Mouse (Mus musculus) lung, adult 2 months (tissue): ENCODE data around the gene Sfxn5. TPM values are rescaled to one million over a fixed set of nuclear protein-coding genes. Genes with fewer than 3 reads are reported as not detected.

Source experiments
- DNase-seq: peaks from one replicate; pipeline ENCODE4 v3.0.0; 2022
- H3K4me1 ChIP-seq: fragments of 200-500 bp; 2 replicates; pipeline ENCODE4 v1.6.1; 2011; ENCODE audit warnings: low read length; ENCODE audit not compliant: control insufficient read depth, insufficient read depth
- H3K4me3 ChIP-seq: fragments of 200-500 bp; replicated peaks from 2 replicates; pipeline ENCODE3; 2011; ENCODE audit warnings: low read depth, mild to moderate bottlenecking, control low read depth, low read length; ENCODE audit errors: extremely low read depth
- CTCF ChIP-seq: fragments of 200-500 bp; IDR thresholded peaks from 2 replicates; pipeline ENCODE4 v1.5.1; 2011; ENCODE audit warnings: mild to moderate bottlenecking, low read length, control low read depth; ENCODE audit not compliant: insufficient read depth
- POLR2A ChIP-seq: fragments of 200-500 bp; IDR thresholded peaks from 2 replicates; pipeline ENCODE4 v1.6.1; 2011; ENCODE audit warnings: low read depth, mild to moderate bottlenecking, control low read depth, low read length, borderline replicate concordance; ENCODE audit errors: extremely low read depth
- WGBS: fragments of 180-500 bp; shearing (Covaris S2); methylation state at CpG from one replicate; pipeline ENCODE4 v1.1.7; 2018; 5-methylcytosine and 5-hydroxymethylcytosine counted together
- polyA plus RNA-seq: library from polyadenylated mRNA; depleted of rRNA; stranded (reverse); fragments of >200 nt; gene quantifications from 2 replicates; pipeline ENCODE4 v1.2.3, GENCODE M21; 2012; rRNA removed

The Sfxn5 gene
- polyA plus RNA-seq, 1 experiment: 8.0 TPM

DNA sequence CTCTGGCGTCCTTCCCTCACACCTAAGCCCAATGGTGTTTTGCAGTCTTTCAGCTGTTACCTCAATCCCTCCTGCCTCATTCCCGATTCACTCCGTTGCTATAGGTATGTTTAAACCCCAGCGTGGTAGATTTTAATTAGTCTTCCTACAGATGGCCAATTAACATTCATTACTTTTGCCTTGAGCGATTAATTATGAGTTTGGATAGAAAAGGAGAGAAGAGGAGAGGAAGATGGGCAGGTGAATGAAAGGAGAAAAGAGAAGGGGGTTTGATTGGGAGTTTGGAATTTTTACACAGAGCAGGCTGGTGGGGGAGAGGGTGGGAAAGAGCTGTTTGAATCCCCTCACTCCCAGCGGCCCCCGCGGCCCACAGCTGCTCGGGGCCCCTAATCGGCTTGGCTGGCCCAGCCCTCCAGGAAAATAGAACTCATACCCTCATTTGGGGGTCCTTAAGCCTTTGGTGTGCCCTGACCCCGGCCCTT, 167.7 kb downstream of the Sfxn5 start:
- 60% methylated on average over 11 of the region's 11 CpGs for WGBS
- TF ChIP-seq POLR2A: no peak
- no peak for TF ChIP-seq CTCF
- no peak for DNase-seq
- Histone ChIP-seq H3K4me3 (no peak overlapping the region), H3K4me1 (no peaks in the 10 kb centered on the region)

Other genes starting within 250 kb of the Sfxn5 start
- 33.2 and 33.6 TPM in 2 replicates for gene Spr, start 195.7 kb downstream of the Sfxn5 start, polyA plus RNA-seq
- gene Emx1, start 146.0 kb downstream of the Sfxn5 start, polyA plus RNA-seq: not detected in 2 replicates
- 20.0 and 24.9 TPM in 2 replicates for gene Rab11fip5, start 41.2 kb upstream of the Sfxn5 start, polyA plus RNA-seq
- 0.16 TPM in 1 of 2 replicates, not detected in the other for gene Noto, start 90.5 kb upstream of the Sfxn5 start, polyA plus RNA-seq
- gene Smyd5, start 98.6 kb upstream of the Sfxn5 start, polyA plus RNA-seq: 15.0 and 21.1 TPM in 2 replicates
- gene Cct7, start 118.1 kb upstream of the Sfxn5 start, polyA plus RNA-seq: 71.5 and 103 TPM in 2 replicates
- gene Pradc1, start 118.5 kb upstream of the Sfxn5 start, polyA plus RNA-seq: 27.0 and 28.9 TPM in 2 replicates
- gene Fbxo41, start 169.6 kb upstream of the Sfxn5 start, polyA plus RNA-seq: 0.07 and 0.09 TPM in 2 replicates
- not detected in 2 replicates for gene Egr4, start 180.2 kb upstream of the Sfxn5 start, polyA plus RNA-seq